Mouse (Mus musculus) hematopoietic multipotent progenitor cell, adult 10-12 weeks (in vitro differentiated cells): ENCODE measurements around the gene Lix1. TPM values are rescaled to one million over a fixed set of nuclear protein-coding genes. Genes with fewer than 3 reads are reported as not detected.

Experiments used
- polyA plus RNA-seq: library from polyadenylated mRNA; stranded (reverse); fragments of >175 nt; gene quantifications from 2 replicates; pipeline ENCODE4 v1.2.3, GENCODE M21; 2012; ENCODE audit warnings: low replicate concordance

The Lix1 gene
- polyA plus RNA-seq = not detected in 2 replicates

GRCm38 (mm10) chr17:17402222-17403004 lies at the start of gene Lix1:
Gene Lix1 (plus strand): TSS chr17:17402672.

GRCm38 (mm10) chr17:17373918-17374910 lies 28.3 kb upstream of the Lix1 start, which contains the start of gene Riok2:
Gene Riok2 (plus strand): TSS chr17:17374309.

Other genes starting within 250 kb of the Lix1 start
- 2.8 and 3.1 TPM in 2 replicates for gene Riok2, start 28.4 kb upstream of the Lix1 start, polyA plus RNA-seq
- gene Lnpep, start 222.4 kb downstream of the Lix1 start, polyA plus RNA-seq = 12.3 and 19.7 TPM in 2 replicates